16 mouse cellular contexts compared by ENCODE assay signal in the genomic region with DNA sequence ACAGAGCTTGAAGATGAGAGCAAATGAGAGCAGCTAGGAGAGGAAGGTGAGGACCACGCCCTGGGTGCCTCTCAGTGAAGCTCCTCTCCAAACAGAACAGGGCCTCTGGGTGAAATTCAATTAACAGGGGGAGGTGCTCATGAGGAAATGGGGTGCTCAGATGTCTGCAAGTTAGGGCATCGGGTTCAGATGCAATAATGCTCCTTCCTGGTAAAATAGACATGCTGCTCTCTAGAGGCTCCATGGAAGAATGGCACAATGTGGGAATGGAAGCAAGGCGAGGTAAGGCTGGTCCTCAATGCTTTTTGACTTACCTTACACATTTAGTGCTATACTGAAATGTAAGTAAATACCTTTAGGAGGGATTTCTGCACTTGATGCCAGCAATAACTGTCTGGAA.
DNase-seq lines count a peak whose midpoint lies in the region; ATAC-seq and TF ChIP-seq lines count a peak whose summit lies in the region.
"Had no signal": no experiment of that assay in that cellular context is flagged by ENCODE, and none has a peak within 500 bp of the region (broad histone marks: within the 10 kb centered on the region; RNA-seq: fewer than 3 reads in every experiment).

No protein-coding gene starts in this region.

- no peak overlapping the region for H3K9ac ChIP-seq in intestine, postnatal 0 days (ENCODE audit: low read depth, low read length)
- no peak overlapping the region for H3K9ac ChIP-seq in intestine, embryonic 16.5 days (ENCODE audit: low read depth, low read length)
- H3K9ac ChIP-seq in midbrain, postnatal 0 days (replicated peaks; ENCODE audit: low read length, poor library complexity, severe bottlenecking), result no peak overlapping the region
- no peak overlapping the region for H3K9ac ChIP-seq in midbrain, embryonic 11.5 days (ENCODE audit: low read length)
- H3K9ac ChIP-seq: liver, embryonic 15.5 days; stomach, embryonic 15.5 days had no signal

- H3K4me3 ChIP-seq in intestine, postnatal 0 days (ENCODE audit: low read depth, low read length), result no peak overlapping the region
- no peak overlapping the region for H3K4me3 ChIP-seq in intestine, embryonic 16.5 days (ENCODE audit: low read length)
- H3K4me3 ChIP-seq in midbrain, postnatal 0 days (ENCODE audit: low read depth, low read length), result no peak overlapping the region
- no peak overlapping the region for H3K4me3 ChIP-seq in midbrain, embryonic 11.5 days (ENCODE audit: low read depth, low read length)
- H3K4me3 ChIP-seq in thymus, adult 2 months (ENCODE audit: control insufficient read depth, insufficient read depth, low read length), result no peak overlapping the region
- H3K4me3 ChIP-seq: liver, embryonic 15.5 days; megakaryocyte, embryonic 14.5 days; stomach, embryonic 15.5 days had no signal

- peak; percentile 6 to 16 for DNase-seq in cerebellum, postnatal 10 days
- DNase-seq in cerebellum, adult 9-10 months, result no peak
- peak; percentile 31 for DNase-seq in midbrain, postnatal 0 days (ENCODE audit: low spot score)
- no peak for DNase-seq in midbrain, embryonic 11.5 days (ENCODE audit: low spot score, missing footprints)
- DNase-seq in cerebellum, adult 18-20 months, result no peak
- DNase-seq in thymus, adult 2 months, result no peak
- DNase-seq: adrenal gland, postnatal 25 days; B cell, adult 2 months; cerebellum, adult 9-11 months; gastrocnemius, postnatal 25 days; heart, postnatal 4 days had no signal

- WGBS in intestine, postnatal 0 days, result 33% methylated on average over 3 of the region's 3 CpGs
- WGBS in intestine, embryonic 16.5 days, result 22% methylated on average over 3 of the region's 3 CpGs
- WGBS in midbrain, postnatal 0 days, result 43% methylated on average over 3 of the region's 3 CpGs
- 35% methylated on average over 3 of the region's 3 CpGs for WGBS in midbrain, embryonic 11.5 days
- 79% methylated on average over 3 of the region's 3 CpGs for WGBS in thymus, adult 2 months

- no peak for ATAC-seq in intestine, postnatal 0 days
- no peak for ATAC-seq in intestine, embryonic 16.5 days
- no peak for ATAC-seq in midbrain, postnatal 0 days (ENCODE audit: low FRiP score)
- no peak for ATAC-seq in midbrain, embryonic 11.5 days (ENCODE audit: low FRiP score)

- no peaks in the 10 kb centered on the region for H3K27me3 ChIP-seq in intestine, postnatal 0 days (replicated peaks; ENCODE audit: control insufficient read depth, insufficient read depth, low read length)
- H3K27me3 ChIP-seq in intestine, embryonic 16.5 days (replicated peaks; ENCODE audit: control insufficient read depth, insufficient read depth, low read length), result no peaks in the 10 kb centered on the region
- H3K27me3 ChIP-seq in midbrain, postnatal 0 days (ENCODE audit: insufficient read depth, low read length), result no peaks in the 10 kb centered on the region
- H3K27me3 ChIP-seq in midbrain, embryonic 11.5 days (ENCODE audit: control insufficient read depth, insufficient read depth, low read length), result no peaks in the 10 kb centered on the region
- no peaks in the 10 kb centered on the region for H3K27me3 ChIP-seq in thymus, adult 2 months (ENCODE audit: control insufficient read depth, insufficient read depth, low read length)
- H3K27me3 ChIP-seq: liver, embryonic 15.5 days; megakaryocyte, embryonic 14.5 days; stomach, embryonic 15.5 days had no signal

- H3K36me3 ChIP-seq in intestine, postnatal 0 days (ENCODE audit: control insufficient read depth, insufficient read depth), result no peaks in the 10 kb centered on the region
- no peaks in the 10 kb centered on the region for H3K36me3 ChIP-seq in intestine, embryonic 16.5 days (ENCODE audit: control insufficient read depth, insufficient read depth, low read length)
- H3K36me3 ChIP-seq in midbrain, postnatal 0 days (ENCODE audit: insufficient read depth, low read length), result no peaks in the 10 kb centered on the region
- H3K36me3 ChIP-seq in midbrain, embryonic 11.5 days (ENCODE audit: control insufficient read depth, insufficient read depth, low read length), result no peaks in the 10 kb centered on the region
- H3K36me3 ChIP-seq in thymus, adult 2 months (ENCODE audit: control insufficient read depth, insufficient read depth, low read length), result no peaks in the 10 kb centered on the region
- H3K36me3 ChIP-seq: liver, embryonic 15.5 days; stomach, embryonic 15.5 days had no signal

- H3K27ac ChIP-seq in intestine, postnatal 0 days (ENCODE audit: low read depth, low read length), result no peak overlapping the region
- no peak overlapping the region for H3K27ac ChIP-seq in intestine, embryonic 16.5 days (ENCODE audit: low read length)
- no peak overlapping the region for H3K27ac ChIP-seq in midbrain, postnatal 0 days (ENCODE audit: low read depth, low read length)
- no peak overlapping the region for H3K27ac ChIP-seq in midbrain, embryonic 11.5 days (ENCODE audit: low read depth, low read length)
- H3K27ac ChIP-seq in thymus, adult 2 months (ENCODE audit: control insufficient read depth, insufficient read depth, low read length), result no peak overlapping the region
- H3K27ac ChIP-seq: liver, embryonic 15.5 days; stomach, embryonic 15.5 days had no signal

- no peak for TF ChIP-seq POLR2A in thymus, adult 2 months (IDR thresholded peaks at IDR 0.05; ENCODE audit: control insufficient read depth, extremely low read depth, insufficient read depth, low read length, poor library complexity)

- no peaks in the 10 kb centered on the region for H3K4me1 ChIP-seq in intestine, postnatal 0 days (replicated peaks; ENCODE audit: control insufficient read depth, insufficient read depth, low read length)
- peaks cover 2% of the 10 kb centered on the region; the same call in 1 of the 2 replicates for H3K4me1 ChIP-seq in intestine, embryonic 16.5 days (ENCODE audit: control insufficient read depth, insufficient read depth, low read length)
- H3K4me1 ChIP-seq in midbrain, postnatal 0 days (ENCODE audit: insufficient read depth, low read length), result no peaks in the 10 kb centered on the region
- H3K4me1 ChIP-seq in midbrain, embryonic 11.5 days (ENCODE audit: control insufficient read depth, insufficient read depth, low read length), result no peaks in the 10 kb centered on the region; the same call in 1 of the 2 replicates
- H3K4me1 ChIP-seq in thymus, adult 2 months (replicated peaks; ENCODE audit: control insufficient read depth, insufficient read depth, low read length), result no peaks in the 10 kb centered on the region
- H3K4me1 ChIP-seq: liver, embryonic 15.5 days; stomach, embryonic 15.5 days had no signal

- no peak overlapping the region for H3K4me2 ChIP-seq in intestine, postnatal 0 days (replicated peaks; ENCODE audit: low read depth)
- no peak overlapping the region for H3K4me2 ChIP-seq in intestine, embryonic 16.5 days (ENCODE audit: low read depth, low read length)
- H3K4me2 ChIP-seq in midbrain, postnatal 0 days (ENCODE audit: low read depth, low read length, poor library complexity, severe bottlenecking), result no peak overlapping the region
- no peak overlapping the region for H3K4me2 ChIP-seq in midbrain, embryonic 11.5 days
- H3K4me2 ChIP-seq: liver, embryonic 15.5 days; stomach, embryonic 15.5 days had no signal

- TF ChIP-seq CTCF in intestine, postnatal 0 days (IDR thresholded peaks at IDR 0.05; ENCODE audit: low read depth), result peak; percentile 59
- peak; percentile 71 for TF ChIP-seq CTCF in midbrain, postnatal 0 days (IDR thresholded peaks at IDR 0.05)
- no peak for TF ChIP-seq CTCF in thymus, adult 2 months (IDR thresholded peaks at IDR 0.05; ENCODE audit: borderline replicate concordance, control insufficient read depth, extremely low read depth, insufficient read depth, low read length, poor library complexity)

- H3K9me3 ChIP-seq in intestine, postnatal 0 days (ENCODE audit: control insufficient read depth), result no peaks in the 10 kb centered on the region
- no peaks in the 10 kb centered on the region for H3K9me3 ChIP-seq in intestine, embryonic 16.5 days (ENCODE audit: control insufficient read depth, low read length)
- H3K9me3 ChIP-seq in midbrain, postnatal 0 days (ENCODE audit: low read length), result no peaks in the 10 kb centered on the region
- no peaks in the 10 kb centered on the region for H3K9me3 ChIP-seq in midbrain, embryonic 11.5 days (ENCODE audit: control insufficient read depth, low read length)
- H3K9me3 ChIP-seq: liver, embryonic 15.5 days; megakaryocyte, embryonic 14.5 days; stomach, embryonic 15.5 days had no signal

Comparison
In these comparisons a context has a peak if more than half of its experiments do, and no peak if none do; other contexts are left out.
1. DNase-seq: peak in cerebellum, postnatal 10 days (2 of 2) and midbrain, postnatal 0 days (single experiment); none in cerebellum, adult 9-10 months (single experiment), midbrain, embryonic 11.5 days (single experiment), cerebellum, adult 18-20 months (0 of 2) and thymus, adult 2 months (single experiment).